Mouse (Mus musculus) cerebral cortex, adult 2 months (tissue): ENCODE data around the gene Slc22a17.

Experiments
- WGBS: fragments of 180-500 bp; shearing (Covaris S2); methylation state at CpG from one replicate; pipeline ENCODE4 v1.1.7; 2018; 5-methylcytosine and 5-hydroxymethylcytosine counted together

Gene Slc22a17

DNA sequence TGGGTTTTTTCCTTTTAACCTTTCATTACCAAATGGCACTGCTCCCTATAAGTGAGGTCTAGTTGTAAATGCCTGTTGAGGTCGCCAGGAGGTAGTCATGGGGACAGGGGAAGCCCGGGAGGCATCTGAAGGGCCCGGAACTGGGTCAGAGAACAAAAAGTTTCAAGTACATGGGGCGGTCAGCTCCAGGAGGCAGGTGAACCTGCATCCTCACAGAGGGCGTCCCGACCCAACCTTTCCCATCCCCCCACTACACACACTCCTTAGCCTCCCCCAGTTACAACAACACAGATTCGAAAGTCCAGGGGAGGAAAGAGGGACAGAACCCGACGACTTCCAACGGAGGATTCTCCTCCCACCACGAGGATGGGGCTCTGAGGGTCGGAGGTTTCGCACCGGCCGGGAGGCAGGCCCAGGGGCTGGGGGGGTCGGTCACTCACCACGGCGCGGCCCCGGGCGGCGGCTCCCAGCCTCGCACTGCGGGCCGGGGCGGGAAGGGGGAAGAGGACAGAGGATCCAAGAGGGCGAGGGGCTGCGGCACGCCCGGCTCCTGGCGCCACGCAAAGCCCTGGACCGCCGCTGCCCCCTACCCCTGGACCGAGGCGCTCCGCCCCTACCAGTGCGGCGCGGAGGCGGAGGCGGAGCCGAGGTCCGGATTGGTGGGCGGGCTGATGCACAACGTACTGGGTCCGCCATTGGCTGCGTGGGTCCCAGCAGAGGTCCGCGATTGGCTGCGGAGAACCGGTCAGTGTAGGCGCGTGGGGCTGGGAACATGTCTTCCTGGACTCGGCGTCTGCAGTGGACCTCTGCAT is 49.2 kb downstream of the Slc22a17 start:
- WGBS: 1% methylated on average over 56 of the region's 56 CpGs

DNA sequence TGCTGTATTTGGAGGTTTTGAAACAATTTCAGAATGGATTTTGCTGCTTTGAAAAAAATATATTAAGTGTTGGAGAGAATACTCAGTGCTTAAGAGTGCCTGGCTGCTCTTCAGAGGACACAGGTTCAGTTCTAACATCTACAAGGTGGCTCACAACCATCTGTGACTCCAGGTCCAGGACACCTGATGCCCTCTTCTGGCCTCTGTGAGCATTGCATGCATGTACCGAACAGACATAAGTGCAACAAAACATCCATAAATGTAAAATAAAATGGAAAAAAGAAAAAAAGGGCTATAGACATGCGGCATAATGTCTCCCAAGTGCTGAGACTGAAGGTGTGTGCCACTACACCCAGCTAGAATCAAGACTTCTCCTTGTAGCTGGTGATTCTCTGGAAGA is 52.4 kb downstream of the Slc22a17 start:
- WGBS: 34% methylated on average over 2 of the region's 2 CpGs

DNA sequence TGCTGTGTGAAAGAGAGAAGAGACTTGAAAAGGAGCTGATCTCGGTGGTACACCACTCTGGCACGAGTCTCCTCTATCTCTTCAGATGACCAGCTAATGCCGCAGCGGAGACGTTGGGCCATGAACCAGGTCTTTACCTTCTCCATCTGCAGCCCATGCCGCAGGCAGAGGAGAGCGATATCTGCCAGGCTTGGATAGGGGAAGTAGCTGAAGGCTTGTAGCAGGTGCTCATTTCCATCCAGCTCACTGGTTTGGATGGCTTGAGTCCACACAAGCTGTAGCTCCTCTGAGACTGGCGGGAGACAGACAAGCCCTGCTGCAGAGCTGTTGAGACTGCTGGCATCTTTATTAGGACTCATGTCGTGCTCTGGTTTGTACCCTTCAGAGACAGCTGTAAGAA is 55.0 kb downstream of the Slc22a17 start:
- WGBS: 81% methylated on average over 9 of the region's 9 CpGs

DNA sequence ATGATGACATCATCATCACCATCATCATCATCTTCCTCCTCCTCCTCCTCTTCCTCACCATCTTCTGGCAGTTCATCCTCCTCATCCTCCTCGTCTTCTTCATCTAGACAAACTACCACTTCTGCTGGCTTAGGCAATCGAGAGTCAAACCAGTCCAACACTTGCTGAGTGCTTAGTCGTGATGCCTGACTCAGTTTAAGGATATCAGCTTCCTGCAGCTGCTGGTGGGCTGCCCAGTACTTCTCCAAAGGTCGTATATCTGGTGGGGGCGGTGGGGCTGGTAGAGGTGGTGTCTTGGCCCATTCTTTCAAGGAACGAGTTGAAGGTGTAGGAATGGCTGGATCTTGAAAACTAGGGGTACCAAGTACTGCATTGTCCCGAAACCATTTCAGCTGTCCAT is 56.2 kb downstream of the Slc22a17 start:
- 86% methylated on average over 7 of the region's 7 CpGs for WGBS
